Mouse (Mus musculus): ENCODE results near the gene Cenpp. TPM values are rescaled to one million over a fixed set of nuclear protein-coding genes. Genes with fewer than 3 reads are reported as not detected.
A peak's percentile ranks its signal among the peaks of the same experiment; 100 is the strongest.

Cenpp gene
- polyA plus RNA-seq, 1 experiment from 2014 or later: 10.6 TPM

GRCm38 (mm10) chr13:49462921-49463320, 189.7 kb downstream of the Cenpp start:
- H3K9me3 ChIP-seq (ENCODE audit: control insufficient read depth, low read length): no peaks in the 10 kb centered on the region

DNA sequence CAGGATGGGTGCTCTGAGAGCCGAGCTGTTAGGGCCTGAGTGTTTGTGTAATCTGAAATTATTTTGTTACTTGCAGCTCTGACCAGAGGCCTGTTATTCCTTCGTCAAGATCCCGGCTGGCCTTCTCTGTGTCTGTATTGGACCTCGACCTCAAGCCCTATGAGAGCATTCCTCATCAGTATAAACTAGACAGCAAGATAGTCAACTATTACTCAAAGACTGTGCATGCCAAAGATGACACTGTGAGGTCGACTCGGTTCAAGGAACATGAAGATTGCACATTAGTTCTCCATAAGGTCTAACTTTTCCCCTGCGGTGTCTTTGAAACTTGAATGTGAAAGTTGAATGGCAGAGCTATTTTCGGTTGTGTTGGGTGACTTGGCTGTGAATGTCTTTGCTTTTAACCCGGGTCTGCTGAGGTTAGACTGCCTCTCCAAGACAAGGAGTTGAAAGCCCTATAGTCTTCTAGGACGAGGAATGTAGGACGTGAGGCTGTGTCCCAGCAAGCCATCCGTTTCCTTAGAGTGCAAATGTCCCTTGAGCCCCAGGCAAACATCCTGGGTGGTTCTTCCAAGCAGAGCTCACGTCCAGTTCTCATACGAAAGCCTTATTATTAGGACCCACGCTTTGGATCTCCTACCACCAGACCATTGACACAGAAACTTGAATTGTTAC, 191.0 kb downstream of the Cenpp start:
- no peaks in the 10 kb centered on the region for H3K9me3 ChIP-seq (ENCODE audit: control insufficient read depth, low read length)
- no peak overlapping the region for H3K4me2 ChIP-seq (ENCODE audit: low read length)
- 90% methylated on average over 15 of the region's 15 CpGs for WGBS
- no peaks in the 10 kb centered on the region for H3K27me3 ChIP-seq (replicated peaks; ENCODE audit: control insufficient read depth, insufficient read depth, low read length)
- ATAC-seq: no peak
- H3K4me3 ChIP-seq (replicated peaks; ENCODE audit: low read length): no peak overlapping the region
- no peak overlapping the region for H3K9ac ChIP-seq (replicated peaks; ENCODE audit: low read depth, low read length)
- peaks cover 12% of the 10 kb centered on the region; the same call in 1 of the 2 replicates for H3K36me3 ChIP-seq (ENCODE audit: control insufficient read depth, insufficient read depth)
- H3K27ac ChIP-seq (ENCODE audit: low read length): no peak overlapping the region
- H3K4me1 ChIP-seq (replicated peaks; ENCODE audit: control insufficient read depth, insufficient read depth, low read length): no peaks in the 10 kb centered on the region

More at GRCm38 (mm10) chr13:49462921-49463320, 189.7 kb downstream of the Cenpp start:
- Histone ChIP-seq H3K9ac (replicated peaks; ENCODE audit: low read depth, low read length) (no peak overlapping the region), H3K27ac (ENCODE audit: low read length) (no peak overlapping the region), H3K36me3 (ENCODE audit: control insufficient read depth, insufficient read depth) (peaks cover 12% of the 10 kb centered on the region; the same call in 1 of the 2 replicates), H3K27me3 (replicated peaks; ENCODE audit: control insufficient read depth, insufficient read depth, low read length) (no peaks in the 10 kb centered on the region), H3K4me3 (replicated peaks; ENCODE audit: low read length) (no peak overlapping the region), H3K4me1 (replicated peaks; ENCODE audit: control insufficient read depth, insufficient read depth, low read length) (no peaks in the 10 kb centered on the region), H3K4me2 (ENCODE audit: low read length) (no peak overlapping the region)
- ATAC-seq: no peak
- 97% methylated on average over 2 of the region's 2 CpGs for WGBS

- Histone ChIP-seq H3K36me3 (ENCODE audit: control insufficient read depth, insufficient read depth) (peaks cover 12% of the 10 kb centered on the region; the same call in 1 of the 2 replicates), H3K9ac (replicated peaks; ENCODE audit: low read depth, low read length) (no peak overlapping the region), H3K27me3 (replicated peaks; ENCODE audit: control insufficient read depth, insufficient read depth, low read length) (no peaks in the 10 kb centered on the region), H3K4me3 (replicated peaks; ENCODE audit: low read length) (no peak overlapping the region), H3K4me2 (ENCODE audit: low read length) (no peak overlapping the region), H3K9me3 (ENCODE audit: control insufficient read depth, low read length) (no peaks in the 10 kb centered on the region), H3K27ac (ENCODE audit: low read length) (no peak overlapping the region), H3K4me1 (replicated peaks; ENCODE audit: control insufficient read depth, insufficient read depth, low read length) (no peaks in the 10 kb centered on the region)
- 81% methylated on average over 5 of the region's 5 CpGs for WGBS
- no peak for ATAC-seq
These were observed 191.7 kb downstream of the Cenpp start for GRCm38 (mm10) chr13:49460692-49461414.

DNA sequence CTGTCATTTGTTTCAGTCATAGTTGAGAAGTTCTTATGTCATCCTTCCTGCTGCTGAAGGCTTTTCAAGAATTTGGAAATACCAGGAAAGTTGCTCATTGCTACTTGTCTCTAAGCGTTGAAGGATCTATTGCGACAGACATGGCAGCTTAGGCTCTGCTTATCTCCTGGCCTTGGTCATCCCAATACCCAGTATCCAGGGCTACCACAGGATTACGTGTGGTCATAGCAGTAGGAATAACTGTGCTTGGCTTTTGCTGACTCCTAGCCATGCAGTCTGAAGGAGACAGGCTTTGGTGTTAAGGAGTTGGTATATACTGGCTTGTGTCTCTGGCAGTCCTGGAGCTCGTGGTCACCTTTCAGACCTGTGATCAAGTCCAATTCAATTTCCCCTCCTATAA, 192.3 kb downstream of the Cenpp start:
- Histone ChIP-seq H3K4me2 (ENCODE audit: low read length) (no peak overlapping the region), H3K4me3 (replicated peaks; ENCODE audit: low read length) (no peak overlapping the region), H3K27ac (ENCODE audit: low read length) (no peak overlapping the region), H3K9me3 (ENCODE audit: control insufficient read depth, low read length) (no peaks in the 10 kb centered on the region), H3K27me3 (replicated peaks; ENCODE audit: control insufficient read depth, insufficient read depth, low read length) (no peaks in the 10 kb centered on the region), H3K36me3 (ENCODE audit: control insufficient read depth, insufficient read depth) (peaks cover 10% of the 10 kb centered on the region; the same call in 1 of the 2 replicates), H3K4me1 (replicated peaks; ENCODE audit: control insufficient read depth, insufficient read depth, low read length) (no peaks in the 10 kb centered on the region), H3K9ac (replicated peaks; ENCODE audit: low read depth, low read length) (no peak overlapping the region)
- WGBS: 95% methylated on average over 4 of the region's 4 CpGs
- no peak for ATAC-seq

- ATAC-seq: peak; percentile 91
- H3K4me1 ChIP-seq (replicated peaks; ENCODE audit: control insufficient read depth, insufficient read depth, low read length): no peaks in the 10 kb centered on the region
- H3K36me3 ChIP-seq (ENCODE audit: control insufficient read depth, insufficient read depth): peaks cover 5% of the 10 kb centered on the region; the same call in 1 of the 2 replicates
- no peak overlapping the region for H3K27ac ChIP-seq (ENCODE audit: low read length)
- 46% methylated on average over 5 of the region's 5 CpGs for WGBS
- no peak overlapping the region for H3K4me3 ChIP-seq (replicated peaks; ENCODE audit: low read length)
- no peaks in the 10 kb centered on the region for H3K27me3 ChIP-seq (replicated peaks; ENCODE audit: control insufficient read depth, insufficient read depth, low read length)
- no peak overlapping the region for H3K9ac ChIP-seq (replicated peaks; ENCODE audit: low read depth, low read length)
- no peaks in the 10 kb centered on the region for H3K9me3 ChIP-seq (ENCODE audit: control insufficient read depth, low read length)
- no peak overlapping the region for H3K4me2 ChIP-seq (ENCODE audit: low read length)
These were observed 203.3 kb downstream of the Cenpp start for GRCm38 (mm10) chr13:49449318-49449749.

DNA sequence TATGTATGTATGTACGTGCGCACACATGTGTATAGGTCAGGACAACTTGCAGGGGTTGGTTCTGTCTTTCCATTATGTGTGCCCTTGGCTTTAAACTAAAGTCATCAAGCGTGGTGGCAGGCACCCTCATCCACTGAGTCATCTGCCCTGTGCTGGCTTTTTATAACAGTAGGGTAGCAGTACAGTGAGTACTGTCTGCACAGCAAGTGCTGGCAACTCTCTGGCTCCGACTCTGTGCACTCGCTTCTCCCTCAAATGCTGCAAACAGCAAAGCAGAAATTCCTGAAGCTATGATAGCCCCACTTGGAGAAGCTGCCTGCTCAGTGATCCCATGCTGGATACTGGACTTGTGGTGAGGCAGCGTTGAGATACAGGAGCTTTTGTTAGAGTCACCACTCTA, 208.1 kb downstream of the Cenpp start:
- no peaks in the 10 kb centered on the region for H3K27me3 ChIP-seq (replicated peaks; ENCODE audit: control insufficient read depth, insufficient read depth, low read length)
- H3K4me3 ChIP-seq (replicated peaks; ENCODE audit: low read length): no peak overlapping the region
- H3K36me3 ChIP-seq (ENCODE audit: control insufficient read depth, insufficient read depth): peaks cover 4% of the 10 kb centered on the region
- H3K27ac ChIP-seq (ENCODE audit: low read length): no peak overlapping the region
- no peaks in the 10 kb centered on the region for H3K9me3 ChIP-seq (ENCODE audit: control insufficient read depth, low read length)
- 98% methylated on average over 6 of the region's 6 CpGs for WGBS
- H3K4me1 ChIP-seq (replicated peaks; ENCODE audit: control insufficient read depth, insufficient read depth, low read length): no peaks in the 10 kb centered on the region
- ATAC-seq: no peak
- no peak overlapping the region for H3K4me2 ChIP-seq (ENCODE audit: low read length)
- no peak overlapping the region for H3K9ac ChIP-seq (replicated peaks; ENCODE audit: low read depth, low read length)

- 83% methylated on average over 4 of the region's 4 CpGs for WGBS
These were observed 216.4 kb downstream of the Cenpp start for GRCm38 (mm10) chr13:49436170-49436569.

DNA sequence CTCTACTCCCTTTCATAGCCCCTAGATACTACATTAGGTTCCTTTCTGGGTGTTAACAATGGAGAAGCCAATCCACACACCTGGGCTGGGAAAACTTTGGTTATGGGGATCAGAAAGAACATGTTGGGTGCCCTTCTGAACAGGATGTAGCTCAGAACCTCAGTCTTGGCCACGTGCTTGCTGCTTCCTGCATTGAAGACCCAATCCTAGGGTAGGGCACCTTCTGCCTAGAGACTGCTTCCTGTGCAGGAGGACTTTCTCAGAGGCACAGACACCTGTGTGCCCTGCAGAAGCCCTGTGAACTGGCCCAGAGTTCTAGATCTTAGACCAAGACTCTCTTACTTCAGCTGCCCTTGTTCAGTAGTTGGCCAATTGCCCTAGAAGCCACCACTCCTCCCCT, 216.8 kb downstream of the Cenpp start:
- Histone ChIP-seq H3K27ac (ENCODE audit: low read length) (no peak overlapping the region), H3K9ac (replicated peaks; ENCODE audit: low read depth, low read length) (no peak overlapping the region), H3K36me3 (ENCODE audit: control insufficient read depth, insufficient read depth) (peaks cover 24% of the 10 kb centered on the region), H3K4me2 (ENCODE audit: low read length) (no peak overlapping the region), H3K27me3 (replicated peaks; ENCODE audit: control insufficient read depth, insufficient read depth, low read length) (no peaks in the 10 kb centered on the region), H3K4me1 (replicated peaks; ENCODE audit: control insufficient read depth, insufficient read depth, low read length) (no peaks in the 10 kb centered on the region), H3K9me3 (ENCODE audit: control insufficient read depth, low read length) (no peaks in the 10 kb centered on the region), H3K4me3 (replicated peaks; ENCODE audit: low read length) (no peak overlapping the region)
- WGBS: 92% methylated on average over 1 of the region's 1 CpGs
- ATAC-seq: no peak

More at GRCm38 (mm10) chr13:49436170-49436569, 216.4 kb downstream of the Cenpp start:
- no peak for ATAC-seq
- Histone ChIP-seq H3K9ac (replicated peaks; ENCODE audit: low read depth, low read length) (no peak overlapping the region), H3K36me3 (ENCODE audit: control insufficient read depth, insufficient read depth) (peaks cover 24% of the 10 kb centered on the region), H3K27ac (ENCODE audit: low read length) (no peak overlapping the region), H3K9me3 (ENCODE audit: control insufficient read depth, low read length) (no peaks in the 10 kb centered on the region), H3K4me3 (replicated peaks; ENCODE audit: low read length) (no peak overlapping the region), H3K4me2 (ENCODE audit: low read length) (no peak overlapping the region), H3K4me1 (replicated peaks; ENCODE audit: control insufficient read depth, insufficient read depth, low read length) (no peaks in the 10 kb centered on the region), H3K27me3 (replicated peaks; ENCODE audit: control insufficient read depth, insufficient read depth, low read length) (no peaks in the 10 kb centered on the region)

DNA sequence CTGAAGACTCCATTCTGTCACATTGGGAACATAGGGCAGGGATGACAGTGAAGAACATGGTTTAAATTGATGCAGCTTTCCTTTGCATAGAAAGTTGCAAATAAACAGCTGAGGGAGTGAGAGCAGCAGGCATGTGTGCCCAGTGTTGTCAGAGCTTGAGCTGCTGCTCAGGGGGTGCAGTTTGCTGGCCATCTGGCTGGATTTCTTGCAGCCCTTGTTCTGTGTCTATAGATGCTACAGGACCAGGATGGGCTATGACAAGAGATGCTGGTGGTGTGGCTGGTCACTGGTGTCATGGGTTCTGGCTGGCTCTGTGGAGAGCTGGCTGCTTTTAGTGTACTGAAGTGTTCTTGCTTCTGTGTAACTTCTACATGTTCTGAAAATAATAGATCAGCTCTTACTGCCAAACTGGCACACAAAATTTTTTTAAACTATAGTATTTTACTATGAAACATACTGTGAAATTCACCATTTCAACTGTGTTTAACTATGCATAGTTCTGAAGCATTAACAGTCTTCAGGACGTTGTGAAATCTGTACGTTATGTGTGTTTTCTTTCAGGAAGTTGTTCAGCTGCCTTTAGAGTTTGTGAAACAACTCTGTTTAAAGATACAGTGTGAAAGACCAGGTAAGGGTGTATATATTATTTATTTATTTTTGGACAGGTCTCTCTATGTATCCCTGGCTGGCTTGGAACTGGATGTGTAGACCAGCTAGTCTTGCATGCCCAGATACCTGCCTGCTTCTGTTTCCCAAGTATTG, 219.1 kb downstream of the Cenpp start:
- H3K27me3 ChIP-seq (replicated peaks; ENCODE audit: control insufficient read depth, insufficient read depth, low read length): no peaks in the 10 kb centered on the region
- ATAC-seq: no peak
- peaks cover 21% of the 10 kb centered on the region for H3K36me3 ChIP-seq (ENCODE audit: control insufficient read depth, insufficient read depth)
- no peak overlapping the region for H3K9ac ChIP-seq (replicated peaks; ENCODE audit: low read depth, low read length)
- no peak overlapping the region for H3K27ac ChIP-seq (ENCODE audit: low read length)
- H3K9me3 ChIP-seq (ENCODE audit: control insufficient read depth, low read length): no peaks in the 10 kb centered on the region
- 94% methylated on average over 2 of the region's 2 CpGs for WGBS
- H3K4me3 ChIP-seq (replicated peaks; ENCODE audit: low read length): no peak overlapping the region
- no peaks in the 10 kb centered on the region for H3K4me1 ChIP-seq (replicated peaks; ENCODE audit: control insufficient read depth, insufficient read depth, low read length)
- no peak overlapping the region for H3K4me2 ChIP-seq (ENCODE audit: low read length)
